Mouse (Mus musculus) CH12.LX (cell line): ENCODE results near the gene Fam3b. TPM values are rescaled to one million over a fixed set of nuclear protein-coding genes. Genes with fewer than 3 reads are reported as not detected.

Source experiments
- DNase-seq: peaks from one replicate; pipeline ENCODE4 v3.0.0-alpha.2; 2013; ENCODE audit errors: extremely low read depth
- H3K27ac ChIP-seq: 2 replicates; pipeline ENCODE4 v1.5.1; 2012; ENCODE audit warnings: low read depth, mild to moderate bottlenecking, control low read depth, moderate library complexity; ENCODE audit not compliant: insufficient read depth
- H3K27me3 ChIP-seq: replicated peaks from 2 replicates; pipeline ENCODE3; 2012; ENCODE audit warnings: inconsistent platforms
- H3K36me3 ChIP-seq, 2 experiments: replicated peaks in 1 of 2; 2 replicates each; pipeline versions ENCODE3 to v1.6.1; 2012; ENCODE audit warnings: inconsistent platforms in 1 of 2, low read length in 1 of 2, mild to moderate bottlenecking in 1 of 2, mixed read lengths in 1 of 2, moderate library complexity in 1 of 2; ENCODE audit not compliant: control insufficient read depth in 1 of 2, insufficient read depth in 1 of 2
- H3K4me1 ChIP-seq, 2 experiments: 2 replicates each; pipeline ENCODE4 v1.6.1; 2012; ENCODE audit warnings: inconsistent platforms in 1 of 2, moderate library complexity in 1 of 2; ENCODE audit not compliant: insufficient read depth in 2 of 2, control insufficient read depth in 1 of 2
- H3K4me2 ChIP-seq: 2 replicates; pipeline ENCODE4 v1.6.1; 2012; ENCODE audit warnings: low read depth, mild to moderate bottlenecking, control low read depth; ENCODE audit not compliant: poor library complexity, insufficient read depth, severe bottlenecking
- H3K4me3 ChIP-seq, 3 experiments: fragments of 150-350 bp in 1 of 3; sonication (generic) in 1 of 3; replicated peaks in 1 of 3; 2 replicates each; pipeline versions ENCODE3 to v1.5.1; 2011 to 2012; ENCODE audit warnings: low read depth in 2 of 3, low read length in 2 of 3, mild to moderate bottlenecking in 2 of 3, moderate library complexity in 2 of 3, control low read depth in 1 of 3, improper control_type of control experiment in 1 of 3, inconsistent platforms in 1 of 3, mixed read lengths in 1 of 3; ENCODE audit not compliant: poor library complexity in 1 of 3
- H3K79me2 ChIP-seq: replicated peaks from 2 replicates; pipeline ENCODE4 v1.6.1; 2012; ENCODE audit warnings: mild to moderate bottlenecking, moderate library complexity; ENCODE audit not compliant: control insufficient read depth, poor library complexity, insufficient read depth, severe bottlenecking; ENCODE audit errors: extremely low read depth
- H3K9ac ChIP-seq: 2 replicates; pipeline ENCODE4 v1.6.1; 2012; ENCODE audit warnings: low read depth, mild to moderate bottlenecking, control low read depth, moderate library complexity; ENCODE audit not compliant: insufficient read depth
- H3K9me3 ChIP-seq: replicated peaks from 2 replicates; pipeline ENCODE3; 2012; ENCODE audit warnings: low read length, inconsistent platforms, mixed read lengths
- BHLHE40 ChIP-seq: IDR thresholded peaks from 2 replicates; pipeline ENCODE4 v1.6.1; 2011; ENCODE audit warnings: mild to moderate bottlenecking, low read depth, low read length, improper control_type of control experiment
- CTCF ChIP-seq, 2 experiments: IDR thresholded peaks in 1 of 2; conservative IDR thresholded peaks in 1 of 2; 2 replicates each; pipeline ENCODE4 v1.5.1; 2011 to 2012; ENCODE audit warnings: low read depth in 2 of 2, low read length in 2 of 2, improper control_type of control experiment in 1 of 2, inconsistent platforms in 1 of 2, mild to moderate bottlenecking in 1 of 2, moderate library complexity in 1 of 2
- E2F4 ChIP-seq: IDR thresholded peaks from 2 replicates; pipeline ENCODE4 v1.6.1; 2011; ENCODE audit warnings: low read depth, low read length, improper control_type of control experiment; ENCODE audit not compliant: insufficient replicate concordance
- ELF1 ChIP-seq: IDR thresholded peaks from 2 replicates; pipeline ENCODE4 v1.6.1; 2014; ENCODE audit warnings: low read depth, mild to moderate bottlenecking, inconsistent platforms, low read length, improper control_type of control experiment
- EP300 ChIP-seq: IDR thresholded peaks from 2 replicates; pipeline ENCODE4 v1.6.1; 2011; ENCODE audit warnings: low read length, improper control_type of control experiment
- ETS1 ChIP-seq: conservative IDR thresholded peaks from 2 replicates; pipeline ENCODE4 v1.6.1; 2012; ENCODE audit warnings: low read depth, mild to moderate bottlenecking, inconsistent platforms, low read length, improper control_type of control experiment, moderate library complexity
- GABPA ChIP-seq: IDR thresholded peaks from 2 replicates; pipeline ENCODE4 v1.6.1; 2012; ENCODE audit warnings: low read depth, low read length, improper control_type of control experiment, inconsistent platforms; ENCODE audit not compliant: insufficient replicate concordance
- HCFC1 ChIP-seq: IDR thresholded peaks from 2 replicates; pipeline ENCODE4 v1.6.1; 2012; ENCODE audit warnings: low read depth, mild to moderate bottlenecking, inconsistent platforms, low read length, improper control_type of control experiment
- IRF4 ChIP-seq: IDR thresholded peaks from 2 replicates; pipeline ENCODE4 v1.6.1; 2014; ENCODE audit warnings: low read depth, mild to moderate bottlenecking, inconsistent platforms, low read length, improper control_type of control experiment
- JUN ChIP-seq: IDR thresholded peaks from 2 replicates; pipeline ENCODE4 v1.6.1; 2011; ENCODE audit warnings: low read depth, mild to moderate bottlenecking, low read length, improper control_type of control experiment, moderate library complexity; ENCODE audit not compliant: insufficient read depth
- JUND ChIP-seq: conservative IDR thresholded peaks from 2 replicates; pipeline ENCODE4 v1.6.1; 2011; ENCODE audit warnings: low read depth, low read length, improper control_type of control experiment
- KAT2A ChIP-seq: IDR thresholded peaks from 2 replicates; pipeline ENCODE4 v1.6.1; 2012; ENCODE audit warnings: low read length, improper control_type of control experiment, inconsistent platforms; ENCODE audit not compliant: insufficient replicate concordance
- MAFK ChIP-seq: IDR thresholded peaks from 2 replicates; pipeline ENCODE4 v1.6.1; 2011; ENCODE audit warnings: low read length, improper control_type of control experiment; ENCODE audit not compliant: insufficient replicate concordance
- MAX ChIP-seq: IDR thresholded peaks from 2 replicates; pipeline ENCODE4 v1.6.1; 2011; ENCODE audit warnings: low read length, improper control_type of control experiment
- MAZ ChIP-seq: IDR thresholded peaks from 2 replicates; pipeline ENCODE4 v1.6.1; 2012; ENCODE audit warnings: low read depth, mild to moderate bottlenecking, inconsistent platforms, low read length, improper control_type of control experiment, moderate library complexity
- MEF2A ChIP-seq: IDR thresholded peaks from 2 replicates; pipeline ENCODE4 v1.6.1; 2014; ENCODE audit warnings: low read depth, mild to moderate bottlenecking, inconsistent platforms, low read length, improper control_type of control experiment, borderline replicate concordance
- MXI1 ChIP-seq: IDR thresholded peaks from 2 replicates; pipeline ENCODE4 v1.6.1; 2011; ENCODE audit warnings: mild to moderate bottlenecking, low read depth, low read length, improper control_type of control experiment
- MYC ChIP-seq: IDR thresholded peaks from 2 replicates; pipeline ENCODE4 v1.6.1; 2011; ENCODE audit warnings: low read depth, mild to moderate bottlenecking, improper control_type of control experiment, low read length
- NELFE ChIP-seq: IDR thresholded peaks from 2 replicates; pipeline ENCODE4 v1.6.1; 2011; ENCODE audit warnings: low read depth, low read length, improper control_type of control experiment
- NRF1 ChIP-seq: IDR thresholded peaks from 2 replicates; pipeline ENCODE4 v1.6.1; 2014; ENCODE audit warnings: low read depth, mild to moderate bottlenecking, inconsistent platforms, low read length, improper control_type of control experiment, moderate library complexity
- POLR2A ChIP-seq: IDR thresholded peaks from 2 replicates; pipeline ENCODE4 v1.6.1; 2011; ENCODE audit warnings: low read depth, mild to moderate bottlenecking, improper control_type of control experiment, low read length
- RCOR1 ChIP-seq: conservative IDR thresholded peaks from 2 replicates; pipeline ENCODE4 v1.6.1; 2012; ENCODE audit warnings: low read depth, mild to moderate bottlenecking, inconsistent platforms, low read length, improper control_type of control experiment
- SMC3 ChIP-seq: IDR thresholded peaks from 2 replicates; pipeline ENCODE4 v1.6.1; 2011; ENCODE audit warnings: low read depth, low read length, improper control_type of control experiment
- TBP ChIP-seq: conservative IDR thresholded peaks from 2 replicates; pipeline ENCODE4 v1.6.1; 2011; ENCODE audit warnings: low read depth, low read length, improper control_type of control experiment
- TCF12 ChIP-seq: IDR thresholded peaks from 2 replicates; pipeline ENCODE4 v1.6.1; 2014; ENCODE audit warnings: low read depth, mild to moderate bottlenecking, inconsistent platforms, low read length, improper control_type of control experiment
- UBTF ChIP-seq: IDR thresholded peaks from 2 replicates; pipeline ENCODE4 v1.6.1; 2012; ENCODE audit warnings: low read depth, mild to moderate bottlenecking, inconsistent platforms, low read length, improper control_type of control experiment, moderate library complexity
- USF1 ChIP-seq: IDR thresholded peaks from 2 replicates; pipeline ENCODE4 v1.6.1; 2014; ENCODE audit warnings: low read depth, mild to moderate bottlenecking, inconsistent platforms, low read length, improper control_type of control experiment
- USF2 ChIP-seq: conservative IDR thresholded peaks from 2 replicates; pipeline ENCODE4 v1.6.1; 2011; ENCODE audit warnings: low read depth, low read length, improper control_type of control experiment
- ZC3H11A ChIP-seq: IDR thresholded peaks from 2 replicates; pipeline ENCODE4 v1.6.1; 2012; ENCODE audit warnings: low read depth, mild to moderate bottlenecking, inconsistent platforms, low read length, improper control_type of control experiment
- ZMIZ1 ChIP-seq: IDR thresholded peaks from 2 replicates; pipeline ENCODE4 v1.6.1; 2012; ENCODE audit warnings: low read depth, mild to moderate bottlenecking, inconsistent platforms, low read length, improper control_type of control experiment
- ZNF384 ChIP-seq: IDR thresholded peaks from 2 replicates; pipeline ENCODE4 v1.6.1; 2012; ENCODE audit warnings: low read depth, low read length, improper control_type of control experiment, inconsistent platforms
- dilution Hi-C: fragments of 300-500 bp; cut with MboI; formaldehyde crosslinking; loops from 2 replicates; pipeline ENCODE4 v1.14.3; 2020; ENCODE audit warnings: low sequenced_read_pairs; ENCODE audit not compliant: extremely low pct_unique_long_range_greater_than_20kb, extremely low pct_ligation_motif_present
- in situ Hi-C: fragments of 300-500 bp; cut with MboI; formaldehyde crosslinking; loops from 3 replicates; pipeline ENCODE4 v1.14.3; 2019; ENCODE audit warnings: low sequenced_read_pairs, low pct_ligation_motif_present, low pct_unique_long_range_greater_than_20kb, mixed read lengths
- polyA plus RNA-seq: library from polyadenylated mRNA; unstranded; fragments of >175 nt; gene quantifications from 2 replicates; pipeline ENCODE4 v1.2.1, GENCODE M21; 2012; ENCODE audit warnings: low read depth; ENCODE audit not compliant: insufficient read length
- total RNA-seq, 2 experiments: library from RNA; depleted of rRNA; stranded (reverse); fragments of 300-350 nt in 1 of 2; fragments of >200 nt in 1 of 2; gene quantifications; 2 replicates each; pipeline ENCODE4 v1.2.3; 2012 to 2014

The Fam3b gene
- total and polyA plus RNA-seq, 3 experiments = not detected

DNA sequence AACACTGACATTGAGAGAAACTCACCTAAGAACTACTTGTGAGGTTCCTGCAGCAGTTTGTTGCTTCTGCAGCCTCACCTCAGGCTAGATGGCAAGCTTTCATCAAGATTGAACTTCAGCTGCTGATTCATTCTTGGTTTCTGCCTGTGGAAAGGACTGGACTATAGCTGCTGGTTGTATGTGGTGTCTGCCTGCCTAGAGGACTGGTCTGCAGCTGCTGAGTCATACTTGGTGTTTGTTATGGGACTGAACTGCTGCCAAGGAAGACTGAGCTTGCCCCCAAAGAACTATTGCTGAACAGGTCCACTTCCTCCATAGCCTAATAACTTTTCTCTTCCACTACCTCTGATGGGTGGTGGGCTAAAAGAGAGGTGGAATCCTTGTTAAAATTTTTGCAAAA is 67.2 kb downstream of the Fam3b start:
- dilution Hi-C loops = no loop called here
- peaks cover 2 to 20% of the 10 kb centered on the region in 2 experiments; a peak in 2 of 4 replicates for H3K4me1 ChIP-seq
- TF ChIP-seq ZMIZ1 (no peak), ZNF384 (no peak), ZC3H11A (no peak), UBTF (no peak), BHLHE40 (no peak), JUND (no peak), TCF12 (no peak), USF1 (no peak)
- TF ChIP-seq, all 38 proteins: peak for 0
- Histone ChIP-seq H3K36me3 (peaks cover 0 to 46% of the 10 kb centered on the region in 2 experiments), H3K4me2 (no peak overlapping the region), H3K9ac (no peak overlapping the region), H3K27me3 (no peaks in the 10 kb centered on the region), H3K9me3 (no peaks in the 10 kb centered on the region), H3K27ac (no peak overlapping the region), H3K4me3 (no peak overlapping the region), H3K79me2 (no peaks in the 10 kb centered on the region)
- in situ Hi-C loops = no loop called here
- no peak for DNase-seq

DNA sequence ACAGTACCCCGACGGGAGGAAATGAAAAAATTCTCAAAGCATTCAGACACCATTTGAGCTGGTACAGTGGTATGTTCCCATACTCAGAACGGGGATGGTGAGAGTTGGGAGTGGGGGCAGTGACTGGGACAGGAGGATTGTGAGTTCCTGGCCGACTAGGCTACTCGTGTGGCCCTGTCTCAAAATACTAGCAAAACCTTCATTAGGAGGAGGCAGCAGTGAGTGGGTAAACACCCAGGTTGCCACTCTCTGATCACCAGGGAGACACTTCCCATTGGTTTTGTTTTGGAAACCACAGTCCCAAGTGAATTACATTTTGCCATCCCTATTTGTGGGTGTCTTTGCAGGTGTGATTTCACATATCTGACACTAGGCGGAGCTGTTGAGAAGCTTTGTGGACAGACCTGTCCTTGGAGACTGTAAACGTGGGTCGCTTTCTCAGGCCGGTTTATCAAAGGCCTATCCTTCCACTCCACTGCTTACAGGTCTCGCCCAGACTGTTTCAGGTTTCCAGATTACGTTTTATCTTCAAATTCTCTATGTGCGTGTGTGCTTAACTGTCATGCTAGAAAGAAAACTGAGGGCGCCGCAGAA is 70.8 kb downstream of the Fam3b start:
- Histone ChIP-seq H3K4me3 (no peak overlapping the region), H3K27me3 (no peaks in the 10 kb centered on the region), H3K4me1 (peaks cover 2 to 25% of the 10 kb centered on the region in 2 experiments; a peak in 2 of 4 replicates), H3K9ac (no peak overlapping the region), H3K9me3 (no peaks in the 10 kb centered on the region), H3K4me2 (no peak overlapping the region), H3K36me3 (peaks cover 0 to 20% of the 10 kb centered on the region in 2 experiments), H3K27ac (no peak overlapping the region), H3K79me2 (no peaks in the 10 kb centered on the region)
- dilution Hi-C loops = no loop called here
- in situ Hi-C loops = no loop called here
- DNase-seq = peak; percentile 93
- peak; percentile 67; the same call in 1 of the 2 replicates for TF ChIP-seq MEF2A
- TF ChIP-seq USF2 = no peak
- peak; percentile 71; the same call in 1 of the 2 replicates for TF ChIP-seq IRF4
- TF ChIP-seq E2F4 = no peak
- TF ChIP-seq NELFE = peak; percentile 37; the same call in 1 of the 2 replicates
- TF ChIP-seq MXI1 = no peak
- TF ChIP-seq GABPA = no peak
- TF ChIP-seq MAFK = no peak
- TF ChIP-seq POLR2A = no peak
- no peak for TF ChIP-seq NRF1
- TF ChIP-seq CTCF (conservative IDR thresholded peaks at IDR 0.05 in 1 of 2, IDR thresholded peaks at IDR 0.05 in 1 of 2; ENCODE audit: low read depth in 2 of 2, low read length in 2 of 2) = peak; percentile 99 to 100
- TF ChIP-seq MAZ = no peak
- TF ChIP-seq ZNF384 = no peak
- no peak; the same call in 1 of the 2 replicates for TF ChIP-seq MAX
- TF ChIP-seq ZMIZ1 = no peak
- TF ChIP-seq BHLHE40 = peak; percentile 50
- TF ChIP-seq SMC3 = peak; percentile 100
- no peak for TF ChIP-seq KAT2A
- TF ChIP-seq ELF1 = no peak
- TF ChIP-seq TCF12 = no peak
- peak; percentile 37; the same call in 1 of the 2 replicates for TF ChIP-seq JUND
- no peak for TF ChIP-seq RCOR1
- TF ChIP-seq ZC3H11A = peak; percentile 93
- no peak for TF ChIP-seq ETS1
- TF ChIP-seq HCFC1 = no peak
- TF ChIP-seq TBP = no peak
- TF ChIP-seq EP300 = no peak
- TF ChIP-seq MYC = peak; percentile 79
- no peak for TF ChIP-seq JUN
